ENCODE assay signal across 9 mouse cellular contexts in genomic region chr9:55540391-55540770, GRCm38 (mm10). TPM values are rescaled to one million over a fixed set of nuclear protein-coding genes. Genes with fewer than 3 reads are reported as not detected.
DNase-seq lines count a peak whose midpoint lies in the region; ATAC-seq and TF ChIP-seq lines count a peak whose summit lies in the region.
"Had no signal": no experiment of that assay in that cellular context is flagged by ENCODE, and none has a peak within 500 bp of the region (broad histone marks: within the 10 kb centered on the region; RNA-seq: fewer than 3 reads in every experiment).

No protein-coding gene starts in this region.

- TF ChIP-seq CTCF in kidney, postnatal 0 days (IDR thresholded peaks at IDR 0.05; ENCODE audit: low read depth), result no peak

- no peaks in the 10 kb centered on the region for H3K9me3 ChIP-seq in kidney, postnatal 0 days (replicated peaks; ENCODE audit: low read length)
- H3K9me3 ChIP-seq in neural tube, embryonic 15.5 days (replicated peaks), result no peaks in the 10 kb centered on the region

- peak overlapping the region; percentile 52 for H3K4me2 ChIP-seq in kidney, postnatal 0 days (ENCODE audit: low read length)
- peak overlapping the region; percentile 54 for H3K4me2 ChIP-seq in neural tube, embryonic 15.5 days

- H3K27ac ChIP-seq in kidney, postnatal 0 days, result no peak overlapping the region
- no peak overlapping the region for H3K27ac ChIP-seq in neural tube, embryonic 15.5 days (replicated peaks)

- under 1% methylated on average over 12 of the region's 12 CpGs for WGBS in kidney, postnatal 0 days
- WGBS in neural tube, embryonic 15.5 days, result 2% methylated on average over 12 of the region's 12 CpGs

- peaks cover 64% of the 10 kb centered on the region for H3K27me3 ChIP-seq in kidney, postnatal 0 days (ENCODE audit: insufficient read depth, low read length)
- H3K27me3 ChIP-seq in neural tube, embryonic 15.5 days (replicated peaks), result peaks cover 73% of the 10 kb centered on the region

- no peak overlapping the region for H3K9ac ChIP-seq in kidney, postnatal 0 days (ENCODE audit: low read depth, low read length)
- H3K9ac ChIP-seq in neural tube, embryonic 15.5 days (replicated peaks), result no peak overlapping the region

- H3K4me3 ChIP-seq in kidney, postnatal 0 days (replicated peaks; ENCODE audit: low read depth, low read length), result peak overlapping the region; percentile 28
- H3K4me3 ChIP-seq in neural tube, embryonic 15.5 days (replicated peaks), result peak overlapping the region; percentile 30

- no peak for ATAC-seq in kidney, postnatal 0 days (replicated peaks; ENCODE audit: low FRiP score, low read depth)
- ATAC-seq in neural tube, embryonic 15.5 days (ENCODE audit: low FRiP score), result no peak

- no peaks in the 10 kb centered on the region for H3K36me3 ChIP-seq in kidney, postnatal 0 days (ENCODE audit: insufficient read depth, low read length)
- H3K36me3 ChIP-seq in neural tube, embryonic 15.5 days, result no peaks in the 10 kb centered on the region

- H3K4me1 ChIP-seq in kidney, postnatal 0 days (replicated peaks; ENCODE audit: insufficient read depth, low read length), result peaks cover 21% of the 10 kb centered on the region
- H3K4me1 ChIP-seq in neural tube, embryonic 15.5 days, result peaks cover 30% of the 10 kb centered on the region

- DNase-seq in adrenal gland, adult 2 months, result peak; percentile 7
- no peak for DNase-seq in adrenal gland, postnatal 25 days
- DNase-seq in right cerebral cortex, postnatal 25 days, result peak; percentile 15
- DNase-seq in right cerebral cortex, postnatal 14 days, result no peak
- DNase-seq in kidney, postnatal 0 days (ENCODE audit: low spot score), result peak; percentile 25
- no peak for DNase-seq in thymus, postnatal 0 days (ENCODE audit: low spot score)
- no peak for DNase-seq in urinary bladder, postnatal 4 days (ENCODE audit: low spot score in 2 of 2)

RNA-seq across cellular contexts. Expression of gene Isl2, which starts 1.9 kb away (rescaled TPM):
- not detected for total RNA-seq in adrenal gland, adult 2 months (2021)
- not detected in 2 replicates for polyA plus RNA-seq in adrenal gland, adult 2 months (2012; rRNA removed)
- not detected in 2 replicates for total RNA-seq in adrenal gland, postnatal 25 days (2021)
- not detected in 2 replicates for polyA plus RNA-seq in kidney, postnatal 0 days (2015; fragmentation: Nextera tagmentation; extraction: Ambion mirVana)
- polyA plus RNA-seq in neural tube, embryonic 15.5 days (2015; fragmentation: Nextera tagmentation; extraction: Ambion mirVana), result 13.7 and 18.0 TPM in 2 replicates
- 2.0 TPM in 2 replicates for polyA plus RNA-seq in thymus, postnatal 0 days (2015; fragmentation: Nextera tagmentation; extraction: Ambion mirVana)
- total RNA-seq: liver, adult 2 months had no signal
- polyA plus RNA-seq: liver, adult 2 months had no signal

RNA-seq across cellular contexts. Expression of gene Etfa, which starts 28.3 kb away (rescaled TPM):
- 100 to 1,000 TPM; 394 to 566 TPM for total RNA-seq in adrenal gland, adult 2 months (2021)
- polyA plus RNA-seq in adrenal gland, adult 2 months (2012; rRNA removed), result 82.0 and 95.3 TPM in 2 replicates
- total RNA-seq in adrenal gland, postnatal 25 days (2021), result 473 and 491 TPM in 2 replicates
- polyA plus RNA-seq in kidney, postnatal 0 days (2015; fragmentation: Nextera tagmentation; extraction: Ambion mirVana), result 372 and 395 TPM in 2 replicates
- polyA plus RNA-seq in neural tube, embryonic 15.5 days (2015; fragmentation: Nextera tagmentation; extraction: Ambion mirVana), result 100 and 139 TPM in 2 replicates
- polyA plus RNA-seq in thymus, postnatal 0 days (2015; fragmentation: Nextera tagmentation; extraction: Ambion mirVana), result 253 and 257 TPM in 2 replicates

Comparison
In these comparisons a context has a peak if more than half of its experiments do, and no peak if none do; other contexts are left out.
1. DNase-seq: peak in adrenal gland, adult 2 months (single experiment), right cerebral cortex, postnatal 25 days (single experiment) and kidney, postnatal 0 days (single experiment); none in adrenal gland, postnatal 25 days (single experiment), right cerebral cortex, postnatal 14 days (single experiment), thymus, postnatal 0 days (single experiment) and urinary bladder, postnatal 4 days (0 of 2).